Mouse (Mus musculus) megakaryocyte-erythroid progenitor cell, adult 5-6 weeks (primary cell): ENCODE data around the gene 6330409D20Rik. TPM values are rescaled to one million over a fixed set of nuclear protein-coding genes. Genes with fewer than 3 reads are reported as not detected.

ENCODE experiments used
- ATAC-seq: replicated peaks from 2 replicates; pipeline ENCODE4 v1.8.0; 2016; ENCODE audit warnings: mild to moderate bottlenecking, inconsistent platforms; ENCODE audit not compliant: severe bottlenecking, poor library complexity, low FRiP score, low TSS enrichment
- total RNA-seq, 2 experiments: library from RNA; stranded (forward) in 1 of 2; stranded (reverse) in 1 of 2; fragments of 200-1000, 215-1000 nt in 1 of 2; fragments of >200 nt in 1 of 2; fragmentation: Nextera tagmentation in 1 of 2; gene quantifications; 2 replicates each; pipeline ENCODE4 v1.2.3; 2014 to 2017

6330409D20Rik gene
- total RNA-seq, 2 experiments from 2014 or later, result not detected

GRCm38 (mm10) chr2:32729547-32729946 lies 11.3 kb downstream of the 6330409D20Rik start:
- ATAC-seq, result no peak

GRCm38 (mm10) chr2:32728463-32728862 lies 12.4 kb downstream of the 6330409D20Rik start:
- no peak for ATAC-seq

GRCm38 (mm10) chr2:32727435-32727834 lies 13.4 kb downstream of the 6330409D20Rik start:
- ATAC-seq, result peak; percentile 99

- no peak for ATAC-seq
Measured at GRCm38 (mm10) chr2:32724832-32725790, 15.7 kb downstream of the 6330409D20Rik start.

- ATAC-seq, result no peak
Measured at GRCm38 (mm10) chr2:32724149-32724548, 16.7 kb downstream of the 6330409D20Rik start.

- ATAC-seq, result no peak
Measured at GRCm38 (mm10) chr2:32722581-32722980, 18.2 kb downstream of the 6330409D20Rik start.

GRCm38 (mm10) chr2:32722046-32722445 lies 18.8 kb downstream of the 6330409D20Rik start:
- ATAC-seq, result 0 out of 2 replicates have a peak, but pooled peaks have one; percentile 35

- ATAC-seq, result no peak
Measured at GRCm38 (mm10) chr2:32720681-32721229, 20.1 kb downstream of the 6330409D20Rik start, which contains the start of gene Sh2d3c. Gene Sh2d3c, plus strand, starts transcription at chr2:32721055.

- ATAC-seq, result no peak
Measured at GRCm38 (mm10) chr2:32720053-32720452, 20.8 kb downstream of the 6330409D20Rik start.

GRCm38 (mm10) chr2:32718761-32719160 lies 22.1 kb downstream of the 6330409D20Rik start:
- ATAC-seq, result no peak

GRCm38 (mm10) chr2:32714987-32715425 lies 25.8 kb downstream of the 6330409D20Rik start:
- ATAC-seq, result 0 out of 2 replicates have a peak, but pooled peaks have one; percentile 18

- no peak for ATAC-seq
Measured at GRCm38 (mm10) chr2:32714117-32714986, 26.5 kb downstream of the 6330409D20Rik start.

GRCm38 (mm10) chr2:32712934-32713817 lies 27.6 kb downstream of the 6330409D20Rik start, which contains the start of gene Cdk9:
Gene Cdk9, minus strand, starts transcription at chr2:32713076.
- peak; percentile 76 for ATAC-seq

- peak; percentile 54 for ATAC-seq
Measured at GRCm38 (mm10) chr2:32712586-32712933, 28.3 kb downstream of the 6330409D20Rik start.

GRCm38 (mm10) chr2:32712108-32712551 lies 28.7 kb downstream of the 6330409D20Rik start:
- ATAC-seq, result peak; percentile 52

- ATAC-seq, result no peak
Measured at GRCm38 (mm10) chr2:32711301-32712056, 29.3 kb downstream of the 6330409D20Rik start.

GRCm38 (mm10) chr2:32710425-32710824 lies 30.4 kb downstream of the 6330409D20Rik start:
- no peak for ATAC-seq
